Mouse (Mus musculus): Measurements from ENCODE around the gene Gm2381.
"Not testable (repeated sequence)": the region's sequence is repeated elsewhere in the genome, so short reads cannot be mapped to it uniquely, and the experiment has no call there.

Gene Gm2381

GRCm38 (mm10) chr7:42866801-42867458, at the start of gene Gm2381:
Gene Gm2381, minus strand, starts transcription at chr7:42867234.
- not testable (repeated sequence) for DNase-seq

- not testable (repeated sequence) for DNase-seq
Observed at GRCm38 (mm10) chr7:42898067-42898466, 31.0 kb upstream of the Gm2381 start.

- no peak for DNase-seq
Observed at GRCm38 (mm10) chr7:42878090-42878489, 11.1 kb upstream of the Gm2381 start.

- not testable (repeated sequence) for DNase-seq
Observed at GRCm38 (mm10) chr7:42838366-42838765, 28.7 kb downstream of the Gm2381 start.

- no peak for DNase-seq
Observed at GRCm38 (mm10) chr7:42832221-42832620, 34.8 kb downstream of the Gm2381 start.

GRCm38 (mm10) chr7:42793425-42793824, 73.6 kb downstream of the Gm2381 start, which contains the start of gene Vmn2r62:
Gene Vmn2r62, minus strand, starts transcription at chr7:42793525.
- not testable (repeated sequence) for DNase-seq

Measured in cerebellum, postnatal 25 days (tissue).